Mouse (Mus musculus): Measurements from ENCODE around the gene Ngf. TPM values are rescaled to one million over a fixed set of nuclear protein-coding genes. Genes with fewer than 3 reads are reported as not detected.

Ngf gene
- polyA plus RNA-seq, 1 experiment from 2014 or later, result 7.6 TPM

DNA sequence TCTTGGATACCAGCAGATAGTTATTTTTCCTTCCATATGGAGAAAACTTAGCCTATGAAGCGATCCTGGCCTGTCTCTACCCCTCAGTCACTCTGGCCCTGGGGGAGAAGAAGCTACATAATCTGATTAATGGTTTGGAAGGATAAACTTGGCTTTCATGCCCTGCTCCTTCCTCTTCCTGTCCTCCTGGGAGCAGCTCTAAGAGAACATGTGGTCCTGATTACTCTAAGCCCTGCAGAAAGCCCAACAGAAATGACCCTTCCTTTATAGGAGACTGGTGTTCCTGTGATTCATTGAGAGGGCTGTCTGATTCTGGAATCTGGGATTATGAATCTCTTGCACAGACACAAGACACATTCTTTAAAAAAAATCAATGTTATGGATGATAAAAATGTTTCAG, 86.4 kb downstream of the Ngf start:
- H3K4me2 ChIP-seq (replicated peaks; ENCODE audit: low read depth, low read length), result no peak overlapping the region
- no peak overlapping the region for H3K9ac ChIP-seq (replicated peaks; ENCODE audit: low read depth, low read length)
- 38% methylated on average over 1 of the region's 1 CpGs for WGBS
- no peaks in the 10 kb centered on the region for H3K9me3 ChIP-seq (ENCODE audit: control insufficient read depth, low read depth, low read length)
- no peak overlapping the region for H3K27ac ChIP-seq (ENCODE audit: low read length)
- H3K4me3 ChIP-seq (ENCODE audit: low read depth, low read length), result no peak overlapping the region
- no peaks in the 10 kb centered on the region for H3K36me3 ChIP-seq (ENCODE audit: control insufficient read depth, insufficient read depth, low read length)
- no peaks in the 10 kb centered on the region for H3K27me3 ChIP-seq (ENCODE audit: control insufficient read depth, insufficient read depth, low read length)
- H3K4me1 ChIP-seq (ENCODE audit: control insufficient read depth, insufficient read depth, low read length), result no peaks in the 10 kb centered on the region
- no peak for ATAC-seq (ENCODE audit: insufficient number of reproducible peaks, insufficient read depth, low FRiP score, low read depth)

DNA sequence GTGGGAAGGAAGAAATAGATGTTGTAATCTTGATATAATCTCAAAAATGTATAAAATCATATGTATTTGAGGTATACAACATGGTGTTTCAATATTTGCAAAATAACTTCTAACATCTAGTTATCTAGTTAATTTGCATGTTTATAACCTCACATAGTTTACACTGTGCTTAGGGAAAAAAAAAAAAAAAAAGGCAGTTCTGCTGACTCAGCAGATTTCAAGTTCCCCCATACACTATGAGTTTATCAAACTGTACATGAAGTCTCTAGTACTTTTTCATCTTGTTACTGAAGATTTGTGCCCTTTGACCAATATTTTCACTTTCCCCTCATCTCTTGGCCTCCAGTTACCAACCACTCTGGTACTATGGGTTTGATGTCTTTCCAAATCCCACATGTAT, 86.9 kb downstream of the Ngf start:
- Histone ChIP-seq H3K27ac (ENCODE audit: low read length) (no peak overlapping the region), H3K27me3 (ENCODE audit: control insufficient read depth, insufficient read depth, low read length) (no peaks in the 10 kb centered on the region), H3K36me3 (ENCODE audit: control insufficient read depth, insufficient read depth, low read length) (no peaks in the 10 kb centered on the region), H3K9me3 (ENCODE audit: control insufficient read depth, low read depth, low read length) (no peaks in the 10 kb centered on the region), H3K4me1 (ENCODE audit: control insufficient read depth, insufficient read depth, low read length) (no peaks in the 10 kb centered on the region), H3K9ac (replicated peaks; ENCODE audit: low read depth, low read length) (no peak overlapping the region), H3K4me3 (ENCODE audit: low read depth, low read length) (no peak overlapping the region), H3K4me2 (replicated peaks; ENCODE audit: low read depth, low read length) (no peak overlapping the region)
- ATAC-seq (ENCODE audit: insufficient number of reproducible peaks, insufficient read depth, low FRiP score, low read depth), result no peak
